In the genomic region with DNA sequence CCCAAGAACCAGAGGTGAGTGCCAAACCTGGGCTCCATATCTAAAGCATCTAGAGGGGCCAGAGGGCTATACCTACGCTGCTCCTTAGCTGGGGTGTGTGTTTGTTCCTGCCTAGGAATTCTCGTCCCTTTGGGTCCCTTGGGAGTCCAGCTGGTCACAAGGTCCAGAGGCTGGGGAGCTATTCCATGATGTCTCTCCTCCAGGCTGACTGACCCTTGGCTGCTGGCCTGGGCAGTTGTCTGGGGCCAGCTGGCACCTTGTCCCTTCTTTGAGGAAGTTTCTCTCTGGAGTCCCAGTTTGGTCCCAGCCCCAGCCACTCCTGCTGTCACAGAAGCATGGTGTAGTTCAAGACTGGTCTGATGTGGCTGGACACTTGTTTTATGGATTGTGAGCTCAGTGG, we compare ENCODE assay signal across 8 mouse cellular contexts. TPM values are rescaled to one million over a fixed set of nuclear protein-coding genes. Genes with fewer than 3 reads are reported as not detected.
DNase-seq lines count a peak whose midpoint lies in the region; ATAC-seq and TF ChIP-seq lines count a peak whose summit lies in the region.

No protein-coding gene starts in this region.

- no peaks in the 10 kb centered on the region for H3K9me3 ChIP-seq in liver, embryonic 12.5 days (replicated peaks)
- H3K9me3 ChIP-seq in embryonic facial prominence, embryonic 14.5 days (ENCODE audit: control insufficient read depth, low read length), result no peaks in the 10 kb centered on the region
- H3K9me3 ChIP-seq in midbrain, embryonic 16.5 days (replicated peaks; ENCODE audit: control insufficient read depth, low read length, poor library complexity, severe bottlenecking), result no peaks in the 10 kb centered on the region

- H3K4me2 ChIP-seq in liver, embryonic 12.5 days, result no peak overlapping the region
- no peak overlapping the region for H3K4me2 ChIP-seq in embryonic facial prominence, embryonic 14.5 days (ENCODE audit: low read depth, low read length)
- H3K4me2 ChIP-seq in midbrain, embryonic 16.5 days (ENCODE audit: low read length), result no peak overlapping the region

- WGBS in liver, adult 2 months, result 63% methylated on average over 2 of the region's 2 CpGs
- whole genome bisulfite sequencing in liver, embryonic 12.5 days (ENCODE audit: insufficient replicate concordance), result 51% methylated on average over 2 of the region's 2 CpGs
- 65% methylated on average over 2 of the region's 2 CpGs for WGBS in embryonic facial prominence, embryonic 14.5 days
- WGBS in midbrain, embryonic 16.5 days, result 74% methylated on average over 2 of the region's 2 CpGs

- no peak overlapping the region for H3K9ac ChIP-seq in liver, adult 2 months (ENCODE audit: low read depth, low read length)
- no peak overlapping the region for H3K9ac ChIP-seq in liver, embryonic 12.5 days
- H3K9ac ChIP-seq in embryonic facial prominence, embryonic 14.5 days (ENCODE audit: low read depth, low read length), result no peak overlapping the region
- no peak overlapping the region for H3K9ac ChIP-seq in midbrain, embryonic 16.5 days (ENCODE audit: low read depth, low read length)

- no peaks in the 10 kb centered on the region for H3K27me3 ChIP-seq in liver, adult 2 months (ENCODE audit: control insufficient read depth, insufficient read depth, low read length)
- peaks cover 34% of the 10 kb centered on the region for H3K27me3 ChIP-seq in liver, embryonic 12.5 days (replicated peaks)
- no peaks in the 10 kb centered on the region for H3K27me3 ChIP-seq in embryonic facial prominence, embryonic 14.5 days (replicated peaks; ENCODE audit: control insufficient read depth, insufficient read depth, low read length)
- H3K27me3 ChIP-seq in midbrain, embryonic 16.5 days (ENCODE audit: control insufficient read depth, insufficient read depth, low read depth, low read length), result no peaks in the 10 kb centered on the region

- intact Hi-C loops in heart, postnatal 10 days (cut with DNase I), result loop anchor here (5.0 kb wide), 1 partner anchor 41 kb away; no protein-coding TSS in a partner anchor

- ATAC-seq in liver, embryonic 12.5 days, result no peak
- no peak for ATAC-seq in embryonic facial prominence, embryonic 14.5 days (ENCODE audit: low read depth)
- no peak for ATAC-seq in midbrain, embryonic 16.5 days
- ATAC-seq in cerebellum, adult (ENCODE audit: insufficient number of reproducible peaks, low FRiP score, low TSS enrichment), result no peak

- no peaks in the 10 kb centered on the region for H3K4me1 ChIP-seq in liver, adult 2 months (ENCODE audit: control insufficient read depth, insufficient read depth, low read length)
- peaks cover 23% of the 10 kb centered on the region for H3K4me1 ChIP-seq in liver, embryonic 12.5 days
- H3K4me1 ChIP-seq in embryonic facial prominence, embryonic 14.5 days (ENCODE audit: control insufficient read depth, insufficient read depth, low read length), result peaks cover 22% of the 10 kb centered on the region
- H3K4me1 ChIP-seq in midbrain, embryonic 16.5 days (ENCODE audit: control insufficient read depth, insufficient read depth, low read length), result no peaks in the 10 kb centered on the region

- no peak for TF ChIP-seq POLR2A in liver, adult 2 months (IDR thresholded peaks at IDR 0.05; ENCODE audit: extremely low read depth, insufficient read depth, low read length)

- H3K79me2 ChIP-seq in liver, adult 2 months (ENCODE audit: control insufficient read depth, insufficient read depth, low read length), result no peaks in the 10 kb centered on the region

- no peak overlapping the region for H3K4me3 ChIP-seq in liver, adult 2 months (ENCODE audit: insufficient read depth, low read depth, low read length)
- no peak overlapping the region for H3K4me3 ChIP-seq in liver, embryonic 12.5 days
- H3K4me3 ChIP-seq in embryonic facial prominence, embryonic 14.5 days (ENCODE audit: low read depth, low read length), result no peak overlapping the region
- no peak overlapping the region for H3K4me3 ChIP-seq in midbrain, embryonic 16.5 days (ENCODE audit: low read depth, low read length)

- TF ChIP-seq CTCF in liver, adult 2 months (IDR thresholded peaks at IDR 0.05; ENCODE audit: low read depth, low read length), result no peak

- H3K27ac ChIP-seq in liver, adult 2 months (replicated peaks; ENCODE audit: insufficient read depth, low read depth, low read length), result no peak overlapping the region
- H3K27ac ChIP-seq in liver, embryonic 12.5 days, result no peak overlapping the region
- H3K27ac ChIP-seq in embryonic facial prominence, embryonic 14.5 days (replicated peaks; ENCODE audit: low read depth, low read length), result peak overlapping the region; percentile 84
- H3K27ac ChIP-seq in midbrain, embryonic 16.5 days (ENCODE audit: low read length), result no peak overlapping the region

- peak; percentile 26 for DNase-seq in liver, adult 2 months (ENCODE audit: extremely low read depth, low read depth, low spot score)
- DNase-seq in embryonic facial prominence, embryonic 14.5 days (ENCODE audit: low spot score), result no peak
- DNase-seq in heart, postnatal 10 days, result peak; percentile 91 to 93
- peak; percentile 80 for DNase-seq in lung, postnatal 25 days (ENCODE audit: low spot score)
- no peak for DNase-seq in embryo, embryonic 11 days

- no peaks in the 10 kb centered on the region for H3K36me3 ChIP-seq in liver, adult 2 months (ENCODE audit: control insufficient read depth, insufficient read depth, low read length)
- H3K36me3 ChIP-seq in liver, embryonic 12.5 days, result no peaks in the 10 kb centered on the region
- H3K36me3 ChIP-seq in embryonic facial prominence, embryonic 14.5 days (ENCODE audit: control insufficient read depth, insufficient read depth, low read length), result no peaks in the 10 kb centered on the region
- no peaks in the 10 kb centered on the region for H3K36me3 ChIP-seq in midbrain, embryonic 16.5 days (ENCODE audit: control insufficient read depth, insufficient read depth, low read length)

RNA-seq across cellular contexts. Expression of a gene that starts 24.9 kb away (rescaled TPM):
- total RNA-seq in liver, adult 2 months (2014; rRNA removed), result 37.2 and 42.9 TPM in 2 replicates
- polyA plus RNA-seq in liver, adult 2 months (2012; rRNA removed), result 58.4 and 60.5 TPM in 2 replicates
- 6.0 and 7.5 TPM in 2 replicates for polyA plus RNA-seq in liver, embryonic 12.5 days (2016; fragmentation: Nextera tagmentation; extraction: Ambion mirVana)
- polyA plus RNA-seq in embryonic facial prominence, embryonic 14.5 days (2014; fragmentation: Nextera tagmentation; extraction: Ambion mirVana), result 15.4 and 15.7 TPM in 2 replicates
- total RNA-seq in heart, postnatal 10 days (2021), result 10 to 100 TPM in 1 of 2 experiments, 1 to 10 TPM in 1; 9.4 to 12.6 TPM
- polyA plus RNA-seq in midbrain, embryonic 16.5 days (2015; fragmentation: Nextera tagmentation; extraction: Ambion mirVana), result 48.0 and 56.3 TPM in 2 replicates

RNA-seq across cellular contexts. Expression of a gene that starts 30.9 kb away (rescaled TPM):
- total RNA-seq in liver, adult 2 months (2014; rRNA removed), result 1.4 and 2.3 TPM in 2 replicates
- 3.4 and 3.5 TPM in 2 replicates for polyA plus RNA-seq in liver, adult 2 months (2012; rRNA removed)
- polyA plus RNA-seq in liver, embryonic 12.5 days (2016; fragmentation: Nextera tagmentation; extraction: Ambion mirVana), result 15.9 and 17.0 TPM in 2 replicates
- polyA plus RNA-seq in embryonic facial prominence, embryonic 14.5 days (2014; fragmentation: Nextera tagmentation; extraction: Ambion mirVana), result 202 and 230 TPM in 2 replicates
- total RNA-seq in heart, postnatal 10 days (2021), result 100 to 1,000 TPM; 143 to 154 TPM
- 11.9 and 12.5 TPM in 2 replicates for polyA plus RNA-seq in midbrain, embryonic 16.5 days (2015; fragmentation: Nextera tagmentation; extraction: Ambion mirVana)

Comparison
In these comparisons a context has a peak if more than half of its experiments do, and no peak if none do; other contexts are left out.
1. DNase-seq: peak in liver, adult 2 months (single experiment), heart, postnatal 10 days (2 of 2) and lung, postnatal 25 days (single experiment); none in embryonic facial prominence, embryonic 14.5 days (single experiment) and embryo, embryonic 11 days (single experiment).
2. RNA of a gene that starts 30.9 kb away (polyA plus RNA-seq): 202 to 230 TPM in embryonic facial prominence, embryonic 14.5 days; 15.9 to 17.0 TPM in liver, embryonic 12.5 days, 11.9 to 12.5 TPM in midbrain, embryonic 16.5 days and 3.4 to 3.5 TPM in liver, adult 2 months; every median in the first group is over 10 times any median in the second.